Mouse (Mus musculus): ENCODE measurements around the gene Oasl2.
A peak's percentile ranks its signal among the peaks of the same experiment; 100 is the strongest.
"Not testable (repeated sequence)": the region's sequence is repeated elsewhere in the genome, so short reads cannot be mapped to it uniquely, and the experiment has no call there.

Oasl2 gene

DNA sequence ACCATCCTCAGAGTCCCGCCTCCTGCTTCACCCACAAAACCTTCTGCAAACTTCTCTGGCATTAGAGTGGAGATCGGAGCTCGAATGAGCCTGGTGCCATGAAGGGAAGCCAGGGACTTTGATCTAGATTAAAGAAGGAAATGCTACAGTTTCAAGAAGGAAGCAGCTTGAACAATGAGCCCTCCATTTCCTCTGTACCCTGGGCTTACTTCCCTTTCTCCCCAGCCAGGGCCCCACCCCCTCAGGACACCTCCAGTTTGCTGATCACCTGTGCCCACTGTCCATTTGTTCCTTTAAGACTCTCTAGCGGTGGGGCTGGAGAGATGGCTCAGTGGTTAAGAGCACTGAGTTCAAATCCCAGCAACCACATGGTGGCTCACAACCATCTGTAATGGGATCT lies 20.0 kb downstream of the Oasl2 start:
- no peak for DNase-seq

DNA sequence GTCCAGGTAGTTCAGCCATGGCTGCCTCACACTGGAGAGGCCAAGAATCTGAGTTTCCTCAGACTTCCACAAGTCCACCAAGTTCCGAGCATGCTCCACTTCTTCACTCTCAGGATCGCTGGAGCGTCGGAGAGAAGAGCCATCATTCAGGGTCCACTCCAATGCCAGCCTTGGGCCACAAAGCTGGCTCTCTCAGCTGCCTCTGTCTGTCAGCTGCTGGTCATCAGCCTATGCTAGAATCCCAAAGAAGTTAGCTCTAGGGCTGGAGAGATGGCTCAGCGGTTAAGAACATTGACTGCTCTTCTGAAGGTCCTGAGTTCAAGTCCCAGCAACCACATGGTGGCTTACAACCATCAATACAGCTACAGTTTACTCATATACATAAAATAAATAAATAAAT lies 20.6 kb downstream of the Oasl2 start:
- DNase-seq: not testable (repeated sequence)

DNA sequence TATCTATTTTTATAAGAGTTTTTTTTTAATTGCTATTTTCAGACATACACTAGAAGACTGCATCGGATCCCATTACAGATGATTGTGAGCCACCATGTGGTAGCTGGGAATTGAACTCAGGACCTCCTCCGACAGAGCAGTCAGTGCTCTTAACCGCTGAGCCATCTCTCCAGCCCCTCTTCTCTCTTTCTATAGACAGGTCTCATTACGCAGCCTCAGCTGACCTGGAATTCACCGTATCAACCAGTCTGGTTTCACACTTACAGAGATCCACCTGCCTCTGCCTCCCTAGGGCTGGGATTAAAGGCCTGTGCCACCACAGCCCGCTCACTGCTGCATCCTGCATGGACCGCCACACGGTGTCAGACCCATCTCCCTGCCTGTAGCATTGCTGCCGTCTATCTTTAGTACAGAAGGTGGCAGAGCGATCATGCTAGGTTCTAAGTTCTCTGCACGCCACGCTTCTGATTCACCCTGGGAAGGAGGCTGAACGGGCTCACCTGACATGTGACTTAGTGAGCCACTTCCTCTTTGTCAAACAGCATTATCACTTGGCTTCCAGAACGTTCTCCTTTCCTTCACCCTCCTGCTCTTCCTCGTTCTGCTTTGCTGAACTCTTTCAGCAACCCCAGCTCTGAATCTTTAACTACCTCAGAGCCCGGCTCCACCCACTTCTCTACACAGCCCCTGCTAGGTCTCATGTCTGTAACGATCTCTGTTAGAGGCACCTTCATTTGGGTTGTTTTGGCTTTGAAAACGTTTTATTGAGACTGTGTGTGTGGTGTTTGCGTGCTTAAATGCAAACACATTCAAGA lies 25.0 kb downstream of the Oasl2 start:
- DNase-seq: peak; percentile 32

DNA sequence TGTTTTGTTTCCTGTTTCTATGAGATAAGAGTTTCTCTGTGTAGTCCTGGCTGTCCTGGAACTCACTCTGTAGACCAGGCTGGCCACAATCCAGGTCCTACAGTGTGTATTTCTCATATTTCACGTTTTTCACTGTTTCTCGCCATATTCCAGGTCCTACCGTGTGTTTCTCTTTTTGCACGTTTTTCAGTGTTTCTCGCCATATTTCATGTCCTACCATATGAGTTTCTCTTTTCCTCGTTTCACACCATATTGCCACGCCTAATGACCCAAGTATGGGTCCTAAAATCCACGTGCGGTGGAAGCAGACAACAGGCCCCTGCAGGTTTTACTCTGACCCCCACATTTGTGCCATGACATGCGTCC lies 25.6 kb downstream of the Oasl2 start:
- DNase-seq: no peak

DNA sequence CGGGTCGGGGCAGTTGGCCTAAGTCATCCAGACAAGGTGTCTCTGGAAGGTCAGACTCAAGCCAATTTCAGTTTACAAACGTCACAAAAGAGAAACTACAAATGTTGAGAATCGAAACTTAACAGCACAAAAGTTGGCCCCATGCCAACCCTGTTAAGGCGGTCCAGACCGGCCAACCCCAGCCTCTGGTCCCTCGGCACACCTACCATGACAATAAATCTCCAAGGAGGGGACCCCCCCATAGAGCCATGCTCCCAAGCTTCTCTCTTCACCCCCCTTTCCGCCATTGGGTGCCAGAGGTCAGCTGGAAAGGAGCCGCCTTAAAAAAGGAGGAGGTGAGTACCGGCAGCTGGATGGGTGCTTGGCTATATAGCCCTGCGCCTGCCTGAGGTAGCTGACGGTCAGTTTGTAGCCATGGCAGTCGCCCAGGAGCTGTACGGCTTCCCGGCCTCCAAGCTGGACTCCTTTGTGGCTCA lies 26.3 kb downstream of the Oasl2 start, which contains the start of gene Oasl1:
TSS of gene Oasl1 (plus strand) at position 243 of the 476 bp plus-strand sequence.
- peak; percentile 80 for DNase-seq

DNA sequence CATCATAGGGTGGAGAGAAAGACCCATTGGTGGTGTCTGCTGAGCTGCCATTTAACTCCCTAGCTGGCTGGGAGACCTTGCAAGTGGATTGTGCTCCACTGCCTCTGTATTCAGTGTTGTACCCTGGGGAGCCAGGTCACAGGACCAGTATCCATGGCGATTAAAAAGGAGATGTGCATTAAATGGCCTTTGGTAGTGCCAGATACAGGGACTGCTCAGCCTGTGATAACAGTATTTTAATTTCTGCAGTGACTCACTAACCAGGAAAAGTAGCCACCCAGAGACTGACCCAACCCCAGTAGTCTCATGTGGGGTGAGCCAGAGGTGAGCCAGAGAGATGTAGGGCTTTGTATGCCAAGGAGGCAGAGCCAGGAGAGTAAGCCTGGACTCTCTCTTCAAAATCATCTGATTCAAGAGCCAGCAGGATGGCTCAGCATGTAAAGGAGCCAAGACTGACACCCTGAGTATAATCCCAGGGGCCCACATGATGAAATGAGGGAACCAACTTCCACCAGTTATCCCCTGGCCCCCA lies 29.5 kb downstream of the Oasl2 start:
- DNase-seq: no peak

DNA sequence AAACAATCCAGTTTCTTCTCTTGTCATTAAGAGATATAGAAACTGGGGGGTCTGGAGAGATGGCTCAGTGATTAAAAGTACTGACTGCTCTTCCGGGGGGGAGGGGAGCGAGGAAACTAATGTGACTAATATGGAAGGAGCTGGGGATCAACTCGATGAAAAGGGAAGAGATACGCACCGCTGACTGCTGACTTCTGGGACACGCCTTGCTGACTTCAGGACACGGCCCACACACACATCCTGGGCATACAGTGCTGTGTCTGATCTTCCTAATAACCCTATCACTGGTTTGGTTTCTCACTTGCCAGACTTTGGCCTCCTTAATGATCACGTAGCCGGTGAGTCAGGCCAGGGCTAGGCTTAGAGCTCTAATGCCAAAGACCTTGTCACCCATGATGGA lies 30.0 kb downstream of the Oasl2 start:
- DNase-seq: no peak

DNA sequence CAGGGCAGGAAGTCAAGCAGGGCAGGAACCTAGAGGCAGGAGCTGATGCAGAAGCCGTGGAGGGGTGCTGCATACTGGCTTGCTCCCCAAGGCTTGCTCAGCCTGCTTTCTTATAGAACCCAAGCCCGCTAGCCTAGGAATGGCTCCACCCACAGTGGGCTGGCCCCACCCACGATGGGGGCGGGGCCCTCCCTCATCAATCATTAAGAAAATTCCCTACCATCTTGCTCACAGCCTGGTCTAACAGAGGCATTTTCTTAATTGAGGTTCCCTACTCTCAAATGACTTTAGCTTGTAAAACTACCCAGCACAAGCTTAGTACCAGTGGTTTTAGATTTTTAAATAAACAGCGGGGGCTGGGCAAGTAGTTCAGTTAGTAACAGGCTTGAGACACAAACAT lies 34.9 kb downstream of the Oasl2 start:
- no peak for DNase-seq

DNA sequence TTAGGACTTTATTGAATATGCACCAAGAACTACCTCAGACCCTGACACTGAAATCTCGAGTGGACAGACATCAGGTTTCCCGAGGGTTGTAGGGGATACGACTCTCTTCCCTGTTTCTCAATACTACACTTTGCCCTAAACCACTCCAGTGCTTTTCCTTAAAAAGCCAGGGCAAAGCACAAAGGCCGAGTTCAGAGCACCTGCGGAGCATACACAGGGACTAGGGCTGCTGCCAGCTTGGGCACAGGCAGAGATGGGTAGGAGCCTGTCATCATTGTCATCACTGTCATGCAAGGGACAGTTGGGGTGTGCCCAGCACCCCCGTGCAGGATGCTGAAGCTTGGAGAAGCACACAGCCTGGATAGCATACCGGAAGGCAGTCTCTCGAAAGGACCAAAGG lies 36.5 kb downstream of the Oasl2 start:
- no peak for DNase-seq

DNA sequence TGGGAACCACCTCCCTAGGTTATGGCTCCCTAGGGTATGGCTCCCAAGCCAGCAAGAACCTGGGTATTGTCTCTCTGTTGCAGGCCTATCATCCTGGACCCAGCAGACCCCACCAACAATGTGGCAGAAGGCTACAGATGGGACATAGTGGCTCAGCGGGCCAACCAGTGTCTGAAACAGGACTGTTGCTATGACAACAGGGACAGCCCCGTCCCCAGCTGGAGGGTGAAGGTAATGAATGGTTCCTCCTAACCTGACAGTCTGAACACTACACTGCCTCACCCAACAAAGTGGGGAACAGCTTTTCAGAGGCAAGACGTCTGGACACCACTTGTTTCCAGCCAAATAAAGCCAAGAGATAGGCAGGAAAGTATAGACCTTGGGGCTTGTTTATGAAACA lies 39.1 kb downstream of the Oasl2 start:
- no peak for DNase-seq

DNA sequence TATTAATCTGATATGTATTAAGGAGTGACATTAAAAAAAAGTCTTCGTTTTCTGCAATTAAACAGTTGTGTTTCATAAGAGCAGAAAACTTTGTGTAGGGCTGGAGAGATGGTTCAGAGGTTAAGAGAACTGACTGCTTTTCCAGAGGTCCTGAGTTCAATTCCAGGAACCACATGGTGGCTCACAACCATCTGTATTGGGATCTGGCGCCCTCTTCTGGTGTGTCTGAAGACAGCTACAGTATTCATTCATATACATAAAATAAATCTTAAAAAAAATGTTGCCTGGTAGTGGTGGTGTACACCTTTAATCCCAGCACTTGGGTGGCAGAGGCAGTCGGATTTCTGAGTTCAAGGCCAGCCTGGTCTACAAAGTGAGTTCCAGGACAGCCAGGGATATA lies 44.4 kb downstream of the Oasl2 start:
- not testable (repeated sequence) for DNase-seq

DNA sequence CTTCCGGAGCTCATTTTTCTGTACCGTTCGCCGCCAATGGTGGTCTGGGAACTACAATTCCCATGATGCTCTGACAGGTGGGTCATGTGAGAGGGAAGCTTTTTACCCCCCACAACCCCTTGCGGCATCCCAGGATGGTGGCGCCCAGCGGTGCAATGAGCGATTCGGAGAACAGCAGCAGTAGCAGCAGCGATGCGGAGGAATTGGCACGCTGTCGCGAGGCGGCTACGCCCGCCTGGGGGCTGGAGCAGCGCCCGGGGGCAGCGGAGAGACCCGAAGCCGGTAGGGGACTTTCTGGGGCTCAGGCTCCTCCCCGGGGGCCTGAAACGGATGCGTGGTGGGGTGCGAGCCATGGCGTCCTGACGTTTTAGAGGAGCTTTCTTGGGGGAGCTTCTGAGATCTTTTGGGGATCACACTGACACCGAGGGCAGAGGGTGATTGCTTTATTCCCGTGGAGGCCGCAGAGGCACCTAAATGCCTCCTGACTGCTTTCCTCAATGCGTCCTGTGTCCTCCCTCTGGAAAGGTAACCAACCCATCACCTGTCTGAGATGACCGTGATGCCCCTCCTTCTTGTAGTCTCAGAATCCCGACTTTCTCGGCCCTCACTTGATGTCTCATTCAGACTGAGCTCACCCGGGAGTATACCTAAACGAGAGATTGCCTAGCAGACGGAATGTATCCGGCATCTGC lies 45.5 kb downstream of the Oasl2 start, which contains the start of gene 2210016L21Rik:
TSS of gene 2210016L21Rik (plus strand) at position 85 of the 692 bp plus-strand sequence.
- peak; percentile 89 for DNase-seq

DNA sequence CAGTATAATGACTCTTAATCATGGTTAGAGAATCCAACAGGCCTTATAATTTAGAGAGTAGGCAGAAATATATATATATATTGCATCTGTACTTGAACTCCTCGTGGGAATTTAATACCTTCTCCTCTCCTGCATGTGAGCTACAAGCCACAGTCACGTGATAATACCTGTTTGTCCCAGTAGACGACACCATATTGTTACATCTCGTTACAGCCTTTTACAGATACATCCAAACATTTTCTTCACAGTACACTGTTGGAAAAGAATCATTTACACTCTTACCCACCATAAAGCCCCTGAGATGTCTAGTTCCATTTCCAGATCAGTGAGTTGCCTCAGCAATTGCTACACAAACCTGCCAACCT lies 46.0 kb downstream of the Oasl2 start:
- DNase-seq: no peak

DNA sequence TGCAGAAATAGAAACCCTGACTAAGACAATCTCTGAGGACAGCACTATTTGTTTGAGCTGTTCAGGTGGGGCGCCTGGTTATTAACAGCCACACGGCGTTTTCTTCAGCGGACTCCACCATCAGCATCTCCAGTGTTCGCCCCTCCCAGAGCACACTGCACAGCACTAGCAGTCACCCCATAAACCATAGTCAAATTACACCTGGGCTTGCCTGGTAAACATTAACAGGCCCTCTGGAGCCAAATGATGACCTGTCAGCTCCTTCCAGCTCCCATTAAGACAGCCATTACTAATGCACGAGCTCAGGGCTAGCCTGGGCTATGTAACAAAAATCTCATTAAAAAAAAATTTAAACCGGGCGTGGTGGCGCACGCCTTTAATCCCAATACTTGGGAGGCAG lies 48.3 kb downstream of the Oasl2 start:
- no peak for DNase-seq

DNA sequence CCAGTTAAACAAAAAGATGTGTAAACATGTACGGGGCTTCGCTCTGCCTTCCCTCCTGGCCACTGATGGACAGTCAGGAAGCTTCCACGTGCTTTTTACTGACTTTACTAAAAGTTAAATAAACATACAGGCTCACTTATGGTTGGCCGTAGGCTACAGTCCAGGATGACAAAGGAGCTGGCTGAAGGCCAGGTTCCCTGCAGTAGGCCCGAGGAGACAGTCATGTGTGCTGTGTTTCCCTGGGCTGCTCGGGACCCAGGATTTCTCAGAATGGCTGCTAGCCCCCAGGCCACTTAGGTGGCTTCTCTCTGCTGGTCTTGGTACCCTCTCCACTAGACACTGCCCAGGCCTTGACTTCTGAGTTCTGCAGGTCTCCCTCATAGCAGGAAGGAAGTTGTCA lies 52.2 kb downstream of the Oasl2 start:
- peak; percentile 80 for DNase-seq

DNA sequence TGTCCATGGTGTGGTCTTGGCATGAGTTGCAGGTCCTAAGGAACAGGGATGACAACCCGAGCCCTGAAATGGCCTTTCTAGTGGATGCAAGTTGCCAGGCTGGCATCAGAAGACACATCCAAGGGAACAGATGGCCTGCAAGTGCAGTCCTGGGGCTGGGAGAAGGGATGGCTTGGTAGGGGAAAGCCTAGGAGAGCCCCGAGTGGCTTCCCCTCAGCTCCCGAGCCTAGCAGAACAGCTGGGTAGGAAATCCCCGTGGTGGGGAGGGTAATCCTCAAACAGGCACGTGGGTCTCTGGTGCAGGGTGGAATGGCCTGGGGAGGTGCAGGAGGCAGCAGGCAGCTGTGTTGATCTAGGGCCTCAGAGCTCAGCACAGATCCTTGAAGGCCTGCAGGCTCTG lies 52.6 kb downstream of the Oasl2 start:
- DNase-seq: no peak

DNA sequence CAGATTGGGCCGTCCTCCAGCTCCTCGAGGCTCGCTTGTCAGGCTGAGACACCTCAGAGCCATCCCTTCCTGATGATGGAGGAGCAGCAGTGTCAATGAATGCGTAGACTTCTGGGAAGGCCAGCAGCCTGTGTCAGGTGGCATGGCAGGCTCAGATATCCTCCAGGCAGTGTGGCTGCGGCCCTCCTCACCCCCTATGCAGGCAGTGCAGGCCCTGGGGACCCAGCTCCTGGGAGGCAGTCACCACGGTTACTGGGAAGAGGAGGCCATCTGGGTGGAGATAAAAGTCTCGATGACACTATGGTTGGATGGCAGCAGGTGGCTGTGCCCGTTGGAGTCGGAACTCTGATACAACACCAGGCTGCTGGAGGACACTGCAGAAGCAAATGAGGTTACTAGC lies 53.1 kb downstream of the Oasl2 start:
- no peak for DNase-seq

DNA sequence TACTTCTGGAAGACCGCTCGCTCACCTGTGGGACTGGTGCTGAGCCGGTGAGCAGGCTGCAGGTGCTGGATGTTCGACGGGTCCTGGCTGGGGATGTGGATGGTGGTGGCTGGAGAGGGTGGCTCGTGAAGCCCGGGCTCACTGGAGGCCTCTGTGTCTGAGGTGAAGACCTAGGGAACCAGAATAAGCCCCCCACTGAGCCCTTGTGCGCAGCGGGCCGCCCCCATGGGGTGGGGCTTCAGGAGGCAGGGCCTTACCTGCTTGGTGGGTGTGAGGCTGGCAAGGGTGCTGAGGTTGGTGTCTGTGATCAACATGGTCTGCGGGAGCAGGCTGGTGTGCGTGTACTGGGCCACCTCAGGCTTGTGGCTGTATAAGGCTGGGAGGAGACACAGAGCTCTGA lies 53.9 kb downstream of the Oasl2 start:
- no peak for DNase-seq

DNA sequence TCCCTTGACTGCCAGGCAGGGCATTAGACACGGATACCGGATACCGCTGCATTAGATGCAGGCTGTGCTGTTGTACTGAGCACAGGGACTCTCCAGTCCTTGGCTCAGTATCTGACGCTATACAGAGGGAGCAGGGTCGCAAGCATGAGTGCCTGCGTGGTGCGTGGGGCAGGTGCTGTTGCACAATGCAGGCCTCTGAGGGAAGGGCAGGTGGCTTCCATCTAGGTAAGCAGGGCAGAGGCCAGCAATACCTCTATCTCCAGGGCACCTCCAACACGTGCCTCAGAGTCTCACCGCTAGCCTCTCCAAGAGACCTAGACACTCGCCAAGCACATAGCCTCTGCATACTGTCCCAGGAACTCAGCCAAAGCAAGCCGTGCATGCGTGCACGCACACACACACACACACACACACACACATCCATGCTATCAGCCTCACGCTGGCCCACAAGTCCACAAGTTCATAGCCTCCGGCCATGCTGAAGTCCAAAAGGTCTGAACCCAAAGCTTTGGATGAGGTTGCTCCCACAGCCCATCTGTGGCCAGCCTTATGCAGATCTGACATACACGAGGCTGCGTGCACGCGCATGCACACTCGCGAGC lies 54.6 kb downstream of the Oasl2 start:
- no peak for DNase-seq

DNA sequence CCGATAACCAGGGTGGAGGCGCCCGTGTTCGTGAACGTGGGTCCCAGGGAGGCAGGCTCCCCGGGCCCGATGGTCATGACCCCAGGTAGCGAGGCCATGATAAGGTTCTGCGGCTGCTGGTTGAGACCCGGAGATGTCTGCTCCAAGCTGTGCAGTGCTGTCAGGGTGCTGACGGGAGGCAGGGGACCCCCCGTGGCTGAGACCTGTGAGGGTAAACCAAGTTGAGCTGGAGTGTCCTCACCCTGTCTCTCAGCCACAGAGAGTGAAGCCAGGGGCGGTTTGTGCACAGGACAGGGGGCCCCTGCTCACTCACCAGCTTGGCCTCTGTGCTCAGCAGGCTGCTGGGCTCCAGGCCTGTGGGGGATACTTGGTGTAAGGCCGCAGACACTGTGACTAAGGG lies 56.6 kb downstream of the Oasl2 start:
- DNase-seq: no peak

DNA sequence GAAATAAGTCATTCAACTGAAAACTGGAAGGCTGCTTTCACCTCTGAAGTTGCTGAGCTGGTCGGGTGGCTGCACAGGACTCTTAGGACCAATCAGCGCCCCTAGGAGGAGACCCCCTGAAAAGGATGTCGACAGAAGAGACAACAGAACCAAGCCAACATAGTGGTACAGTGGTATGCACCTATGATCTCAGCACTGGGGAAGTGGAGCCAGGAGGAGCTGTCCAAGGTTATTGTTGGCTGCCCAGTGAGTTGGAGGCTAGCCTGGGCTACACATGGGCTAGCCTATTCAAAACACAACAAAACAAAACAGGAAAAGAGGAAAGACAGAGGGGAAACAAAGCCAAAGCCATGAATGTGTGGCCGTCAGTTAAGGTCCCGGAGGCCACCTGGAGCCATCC lies 61.3 kb downstream of the Oasl2 start:
- DNase-seq: no peak

Measured in kidney, postnatal 10 days (tissue).